Mouse (Mus musculus) left cerebral cortex, postnatal 14 days (tissue): ENCODE measurements around the gene Olfr1340. TPM values are rescaled to one million over a fixed set of nuclear protein-coding genes. Genes with fewer than 3 reads are reported as not detected.

ENCODE experiments used
- DNase-seq, 2 experiments: peaks; one replicate each; pipeline ENCODE4 v3.0.0; 2021 to 2022; ENCODE audit warnings: low spot score in 2 of 2, mixed read lengths in 1 of 2
- intact Hi-C: fragments of 180-260 bp; cut with DNase I; formaldehyde crosslinking; loops from one replicate; pipeline ENCODE4 v1.15.1; 2025
- long read RNA-seq, 2 experiments: library from polyadenylated mRNA; stranded (forward); transcript quantifications; one replicate each; pipeline ENCODE4 v2.0.0; 2021
- total RNA-seq, 2 experiments: library from RNA; stranded (reverse); gene quantifications; 2 replicates each; pipeline ENCODE4 v1.2.3; 2021

Gene Olfr1340
- not detected for total RNA-seq
- long read RNA-seq, experiment 1: 0 reads
- long read RNA-seq, experiment 2: 0 reads

DNA sequence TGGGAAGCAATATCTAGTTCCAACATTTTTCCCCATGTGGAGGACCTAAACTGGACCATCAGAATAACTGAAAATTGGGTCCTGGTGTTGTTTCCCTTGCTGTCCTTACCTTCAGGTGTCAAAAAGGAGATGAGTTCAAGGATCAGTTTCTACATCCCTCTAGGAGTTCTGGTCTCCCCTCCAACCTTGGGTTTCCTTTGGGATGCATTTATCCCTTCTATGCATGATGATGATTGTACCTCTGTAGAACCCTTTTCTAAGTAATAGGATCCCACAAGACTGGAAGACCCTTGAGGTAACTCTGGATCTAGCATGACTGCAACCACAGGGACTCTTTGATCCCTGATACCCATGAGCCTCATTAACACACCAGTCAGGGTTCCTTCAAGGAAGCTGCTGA, at the start of gene Olfr1340:
Gene Olfr1340 (plus strand): TSS at position 301 of the 400 bp plus-strand sequence.
- DNase-seq: no peak
- intact Hi-C loops: no loop called here

DNA sequence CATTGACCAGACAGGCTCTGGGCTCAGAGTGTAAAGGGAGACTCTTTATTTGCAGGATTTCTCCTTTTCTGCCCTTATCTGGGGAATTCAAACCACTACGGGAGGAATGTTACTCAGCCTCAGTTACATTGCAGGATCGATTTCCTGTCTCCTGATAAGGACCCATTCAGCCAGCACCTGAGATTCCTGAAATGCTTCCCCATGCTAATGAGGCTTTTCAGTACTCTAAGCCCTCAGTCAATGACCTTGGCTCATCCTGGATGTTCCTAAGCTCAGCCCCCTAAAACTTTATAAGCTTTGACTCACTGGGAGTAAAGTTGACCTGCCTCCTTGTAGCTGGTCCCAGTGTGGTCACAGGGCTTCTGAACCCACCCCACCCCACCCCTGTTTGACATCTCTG, 32.9 kb upstream of the Olfr1340 start:
- intact Hi-C loops: no loop called here

DNA sequence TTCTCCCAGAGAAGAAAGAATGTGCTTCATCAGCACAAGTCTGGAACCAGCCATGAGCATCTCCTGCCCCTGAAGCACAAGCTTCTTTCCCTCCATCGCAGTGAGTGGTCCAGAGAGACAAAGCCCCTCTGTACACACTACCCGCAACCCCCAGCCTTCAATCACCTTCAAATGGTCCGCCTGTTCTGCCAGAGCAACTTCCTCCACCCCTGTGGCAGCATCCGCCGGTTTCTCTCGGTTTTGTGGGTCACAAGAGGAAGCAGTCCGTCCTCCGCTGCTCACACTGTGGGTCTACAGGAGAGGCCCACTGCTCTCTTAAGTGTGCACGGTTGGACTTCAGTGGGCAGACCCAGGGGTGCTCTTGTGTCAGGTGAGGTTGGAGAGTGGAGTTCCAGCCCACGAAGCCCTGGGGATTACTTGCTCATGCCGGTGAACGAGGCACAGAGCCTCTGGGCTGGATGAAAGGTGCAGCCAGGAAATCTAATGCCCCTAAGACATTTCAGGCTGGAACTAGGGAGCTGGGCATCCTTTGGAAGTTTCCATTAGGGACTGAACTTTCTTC, 27.4 kb upstream of the Olfr1340 start, which contains the start of gene Olfr1342:
Gene Olfr1342 (minus strand): TSS at position 345 of the 562 bp plus-strand sequence.
- DNase-seq: no peak
- intact Hi-C loops: no loop called here

More for the DNA sequence above, 32.9 kb upstream of the Olfr1340 start:
- DNase-seq: no peak

DNA sequence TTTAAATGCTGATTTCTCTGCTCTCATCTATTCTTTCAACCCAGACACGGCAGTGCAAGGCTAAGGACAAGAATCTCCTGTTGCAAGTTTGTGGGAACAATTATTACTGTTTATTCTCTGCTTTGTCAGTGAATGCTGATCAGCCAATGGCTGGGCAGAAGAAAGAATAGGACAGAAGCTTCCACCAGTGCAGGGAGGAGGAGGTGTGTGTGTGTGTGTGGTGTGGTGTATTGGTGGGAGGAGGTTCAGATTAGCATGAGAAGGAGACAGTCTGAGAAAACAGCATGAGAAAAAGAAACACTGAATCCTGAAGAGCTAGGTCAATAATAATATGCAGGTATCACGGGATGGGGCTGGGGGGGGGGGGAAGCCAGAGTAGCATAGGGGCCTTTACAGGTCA, 26.1 kb upstream of the Olfr1340 start:
- intact Hi-C loops: no loop called here
- no peak for DNase-seq

DNA sequence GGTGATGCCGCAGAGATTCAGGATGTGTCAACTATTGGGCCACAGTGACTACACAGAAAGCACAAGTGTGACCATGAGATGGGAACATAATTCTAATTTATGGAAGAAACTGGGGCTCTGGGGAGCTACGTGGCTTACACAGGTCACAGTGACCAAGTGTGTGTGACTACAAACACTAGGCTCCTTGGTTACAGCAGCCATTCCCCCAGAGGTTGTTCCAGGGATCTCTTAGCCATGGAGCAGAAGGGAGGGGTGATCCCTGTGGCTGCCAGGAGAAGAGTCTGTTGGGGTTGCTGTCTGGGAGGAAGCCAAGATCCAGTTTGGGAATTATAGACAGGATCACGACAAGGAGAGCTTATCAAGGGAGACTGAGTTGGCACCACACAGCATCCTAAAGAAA, 16.7 kb upstream of the Olfr1340 start, which contains the start of gene Olfr1341:
Gene Olfr1341 (plus strand): TSS at position 301 of the 400 bp plus-strand sequence.
- intact Hi-C loops: no loop called here
- no peak for DNase-seq

DNA sequence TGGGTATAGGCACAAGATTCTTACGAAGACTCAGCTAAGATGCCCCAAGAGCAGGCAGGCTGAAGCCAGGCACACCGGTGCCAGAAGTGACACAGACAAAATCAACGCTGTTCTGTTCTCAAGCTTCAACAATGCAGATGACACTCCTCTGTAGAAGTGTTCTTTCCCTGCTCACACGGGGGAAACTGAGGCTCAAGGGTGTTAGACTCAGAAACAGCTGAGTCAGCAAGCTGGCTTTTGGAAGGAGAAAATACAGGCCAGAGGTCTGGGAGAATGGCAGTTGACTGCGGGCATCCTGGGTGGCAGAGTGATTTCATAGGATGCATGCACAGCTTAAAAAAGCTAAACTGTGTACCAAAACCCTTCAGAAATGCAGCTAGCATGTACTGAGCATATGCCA, 11.9 kb upstream of the Olfr1340 start:
- no peak for DNase-seq
- intact Hi-C loops: no loop called here

DNA sequence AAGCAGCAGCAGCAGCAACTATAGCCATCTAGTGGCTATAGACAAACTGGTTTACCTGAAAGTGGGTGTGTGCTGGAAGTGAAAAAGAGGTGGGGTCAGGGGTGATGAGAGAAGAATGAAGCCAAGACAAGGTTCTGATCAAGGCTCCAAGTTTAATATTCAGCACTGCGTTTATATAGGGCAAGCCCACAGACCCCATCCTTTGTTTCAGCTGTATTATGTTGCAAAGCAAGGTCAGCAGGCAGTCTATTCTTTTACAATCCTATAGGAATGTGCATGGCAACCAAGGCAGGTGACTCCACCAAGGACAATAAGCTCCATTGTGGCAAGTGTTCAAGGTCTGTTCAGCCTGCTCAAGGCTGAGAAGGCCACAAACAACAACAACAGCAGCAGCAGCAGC, 8.3 kb upstream of the Olfr1340 start:
- intact Hi-C loops: no loop called here
- no peak for DNase-seq

DNA sequence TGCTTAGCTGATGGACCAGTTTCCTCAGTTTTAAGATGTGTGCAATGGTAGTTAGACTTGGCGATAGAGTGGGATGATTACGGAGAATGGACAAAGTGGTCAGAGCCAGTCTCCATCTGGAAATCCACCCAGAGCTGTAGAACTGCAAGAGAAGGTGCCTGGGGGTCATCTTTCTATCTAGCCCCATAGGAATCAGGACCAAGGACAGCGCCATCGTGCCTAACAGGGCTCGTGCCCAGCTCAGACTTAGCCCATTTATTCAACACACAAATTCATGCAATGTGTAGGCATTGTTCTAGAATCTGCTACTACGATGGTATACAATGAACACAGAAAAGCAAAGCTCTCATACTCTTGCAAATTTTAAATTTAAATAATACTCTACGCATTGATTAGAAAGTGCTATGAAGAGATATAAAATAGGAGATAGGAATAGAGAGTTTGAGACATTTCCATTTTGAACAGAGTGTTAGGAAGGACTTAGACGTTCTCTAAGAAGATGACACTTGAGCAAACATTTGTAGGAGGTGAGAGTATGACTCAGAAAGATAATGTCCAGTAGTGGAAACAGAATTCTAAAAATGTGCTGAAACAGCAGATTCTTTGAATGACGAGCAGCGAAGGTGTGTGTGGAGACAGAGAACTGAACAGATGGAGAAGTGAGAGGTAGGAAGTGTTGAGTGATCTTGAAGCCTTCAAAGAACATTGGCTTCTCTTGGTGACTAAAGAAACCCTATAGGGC, 2.0 kb downstream of the Olfr1340 start:
- no peak for DNase-seq
- intact Hi-C loops: no loop called here

DNA sequence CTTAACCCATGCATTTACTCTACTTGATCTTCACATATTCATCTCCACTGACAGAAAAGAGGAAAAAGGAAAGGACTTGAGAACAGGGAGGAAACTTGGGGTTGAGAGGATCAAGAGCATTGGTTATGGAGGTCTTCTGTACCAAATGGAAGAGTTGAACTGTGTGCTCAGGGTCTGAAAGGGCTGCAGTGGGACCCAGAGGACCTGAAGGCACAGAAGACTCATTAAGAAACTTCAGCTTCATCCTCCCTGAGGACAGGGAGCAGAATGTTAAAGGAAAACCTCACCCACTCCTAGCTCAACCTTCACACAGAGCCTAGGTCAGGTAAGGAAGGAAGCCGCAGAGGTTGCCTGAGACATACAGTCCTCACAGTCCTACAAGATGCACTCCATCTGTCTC, 11.9 kb downstream of the Olfr1340 start, which contains the start of gene Olfr1339:
Gene Olfr1339 (plus strand): TSS at position 301 of the 400 bp plus-strand sequence.
- intact Hi-C loops: no loop called here

DNA sequence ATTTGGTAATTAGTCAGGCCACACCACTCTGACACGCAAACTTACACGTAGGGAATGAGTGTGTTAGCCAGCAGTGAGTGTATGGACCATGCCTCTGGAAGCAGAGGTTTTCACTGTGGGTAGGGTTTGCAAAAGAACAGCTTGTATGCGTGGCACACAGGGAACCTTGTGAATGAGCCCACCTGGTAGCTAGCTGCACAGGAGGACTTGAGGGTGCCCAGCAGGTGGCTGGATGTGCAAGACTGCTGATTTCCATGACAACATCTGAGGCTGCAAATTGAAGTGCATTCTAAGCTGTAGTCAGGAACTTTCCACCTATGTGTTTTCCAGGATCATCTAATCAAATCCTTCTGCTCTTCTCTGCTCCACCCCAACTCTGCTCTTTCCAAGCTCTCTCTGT, 19.6 kb downstream of the Olfr1340 start:
- no peak for DNase-seq
- intact Hi-C loops: loop anchor here (5.0 kb wide), 1 partner anchor 33 kb away; no protein-coding TSS in a partner anchor

More for the DNA sequence above, 11.9 kb downstream of the Olfr1340 start, which contains the start of gene Olfr1339:
- no peak for DNase-seq

DNA sequence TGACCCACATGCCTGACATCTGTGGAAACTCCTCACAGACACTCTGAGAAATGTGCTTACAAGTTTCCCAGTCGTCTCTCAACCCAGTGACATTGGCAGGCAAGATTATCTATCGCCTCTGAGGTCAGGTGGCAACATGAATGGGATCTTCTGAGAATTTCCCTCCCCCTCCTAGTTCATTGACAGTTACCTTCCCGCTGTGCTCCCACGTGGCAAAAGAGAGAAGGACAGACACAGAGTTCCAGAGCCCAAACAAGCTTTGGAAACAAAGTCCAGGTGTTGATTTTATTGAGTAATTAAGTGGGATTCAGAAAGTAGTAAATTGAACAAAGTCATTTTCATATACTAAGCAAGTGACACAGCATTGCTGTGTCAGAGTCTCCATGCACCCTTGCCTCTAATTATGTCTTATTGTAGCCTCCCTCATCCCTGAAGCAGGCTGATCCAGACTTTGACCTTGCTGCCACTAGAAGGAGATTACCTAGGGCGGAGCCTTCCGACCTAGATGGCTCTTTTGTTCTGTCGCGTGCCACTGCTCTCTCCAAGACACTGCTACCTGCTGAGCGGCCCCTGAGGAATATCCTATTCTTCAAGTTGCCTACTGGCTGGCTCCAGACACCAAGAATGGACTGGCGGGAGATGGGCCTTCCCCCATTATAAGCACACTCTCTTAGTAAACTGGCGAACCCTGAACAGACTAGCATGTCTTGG, 21.2 kb downstream of the Olfr1340 start:
- no peak for DNase-seq
- intact Hi-C loops: no loop called here

DNA sequence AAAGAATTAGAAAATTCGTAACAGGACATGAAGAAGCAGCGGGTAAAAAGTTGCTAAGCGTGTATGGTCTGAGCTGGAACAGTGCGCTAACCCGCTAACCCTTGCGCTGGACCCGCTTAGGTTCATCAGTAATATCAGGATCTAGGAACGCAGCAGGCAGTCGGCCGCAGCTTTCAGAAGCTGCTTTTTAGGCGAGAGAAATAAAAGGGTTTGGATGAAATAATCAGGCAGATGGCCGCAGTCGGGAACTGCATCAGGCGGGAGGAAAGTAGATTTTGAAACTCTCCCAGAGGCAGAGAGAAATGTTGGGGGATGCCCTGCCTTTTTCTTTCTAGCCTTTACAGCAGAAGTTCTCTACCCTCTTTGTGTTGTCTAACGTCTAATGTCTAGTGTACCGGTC, 21.9 kb downstream of the Olfr1340 start:
- DNase-seq: no peak
- intact Hi-C loops: no loop called here

DNA sequence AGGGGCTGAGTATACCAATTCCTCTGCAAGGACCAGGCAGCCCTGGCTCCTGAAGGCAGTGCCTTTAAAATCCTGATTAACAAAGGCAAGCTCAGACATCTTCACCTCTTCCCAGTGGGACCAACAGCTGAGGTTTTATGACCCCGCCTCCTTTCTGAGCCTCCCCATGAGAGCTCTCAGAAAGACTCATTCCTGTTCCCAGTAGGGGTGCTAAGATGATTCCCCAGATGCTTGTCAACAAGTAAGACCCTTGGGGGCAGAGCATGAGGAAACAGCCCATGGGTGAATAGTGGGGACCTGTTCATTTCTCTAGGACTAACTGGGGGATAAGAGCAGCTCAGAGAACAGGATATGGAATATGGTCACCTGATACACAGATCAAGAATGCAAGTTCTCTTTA, 38.7 kb downstream of the Olfr1340 start, which contains the start of gene Olfr1338:
Gene Olfr1338 (minus strand): TSS at position 101 of the 400 bp plus-strand sequence.
- DNase-seq: no peak
- intact Hi-C loops: no loop called here

Other genes with a start within 250 kb of the Olfr1340 start
- 10 to 100 TPM; 12.5 to 14.8 TPM for gene Tie1, start 230.1 kb upstream of the Olfr1340 start, total RNA-seq
- not detected for gene 2610528J11Rik, start 193.1 kb upstream of the Olfr1340 start, total RNA-seq
- gene Tmem125, start 176.1 kb upstream of the Olfr1340 start, total RNA-seq: 1 to 10 TPM; 6.0 to 7.9 TPM
- under 1 TPM; 0.62 to 0.80 TPM for gene Cfap57, start 99.4 kb upstream of the Olfr1340 start, total RNA-seq
- gene Ebna1bp2, start 99.3 kb upstream of the Olfr1340 start, total RNA-seq: 10 to 100 TPM; 48.4 to 57.7 TPM
- gene Olfr62, start 61.2 kb upstream of the Olfr1340 start, total RNA-seq: not detected
- gene Olfr1342, start 27.4 kb upstream of the Olfr1340 start, total RNA-seq: not detected
- not detected for gene Olfr1341, start 16.6 kb upstream of the Olfr1340 start, total RNA-seq
- gene Olfr1339, start 12.0 kb downstream of the Olfr1340 start, total RNA-seq: not detected
- gene Olfr1338, start 38.6 kb downstream of the Olfr1340 start, total RNA-seq: not detected
- not detected for gene Olfr1337, start 62.4 kb downstream of the Olfr1340 start, total RNA-seq
- gene Olfr1335, start 89.8 kb downstream of the Olfr1340 start, total RNA-seq: not detected
- gene Olfr1333, start 116.1 kb downstream of the Olfr1340 start, total RNA-seq: not detected
- gene Olfr1331, start 144.5 kb downstream of the Olfr1340 start, total RNA-seq: not detected
- not detected for gene Olfr1330, start 168.5 kb downstream of the Olfr1340 start, total RNA-seq
- gene Olfr1329, start 197.3 kb downstream of the Olfr1340 start, total RNA-seq: not detected
- not detected for gene Olfr1328, start 218.5 kb downstream of the Olfr1340 start, total RNA-seq
- under 1 TPM; 0.32 to 0.33 TPM for gene Lao1, start 241.4 kb downstream of the Olfr1340 start, total RNA-seq